Mouse (Mus musculus) CH12.LX (cell line): ENCODE measurements at regions not wholly inside any gene's neighbourhood (a gene's known extent, or its start where the extent isn't known, plus 50 kb on each side); places are given as distances from the start of the nearest gene placed in this dataset.

Experiments
- CTCF ChIP-seq, 2 experiments: IDR thresholded peaks in 1 of 2; conservative IDR thresholded peaks in 1 of 2; 2 replicates each; pipeline ENCODE4 v1.5.1; 2011 to 2012; ENCODE audit warnings: low read depth in 2 of 2, low read length in 2 of 2, improper control_type of control experiment in 1 of 2, inconsistent platforms in 1 of 2, mild to moderate bottlenecking in 1 of 2, moderate library complexity in 1 of 2
- E2F4 ChIP-seq: IDR thresholded peaks from 2 replicates; pipeline ENCODE4 v1.6.1; 2011; ENCODE audit warnings: low read depth, low read length, improper control_type of control experiment; ENCODE audit not compliant: insufficient replicate concordance
- EP300 ChIP-seq: IDR thresholded peaks from 2 replicates; pipeline ENCODE4 v1.6.1; 2011; ENCODE audit warnings: low read length, improper control_type of control experiment
- ETS1 ChIP-seq: conservative IDR thresholded peaks from 2 replicates; pipeline ENCODE4 v1.6.1; 2012; ENCODE audit warnings: low read depth, mild to moderate bottlenecking, inconsistent platforms, low read length, improper control_type of control experiment, moderate library complexity
- IRF4 ChIP-seq: IDR thresholded peaks from 2 replicates; pipeline ENCODE4 v1.6.1; 2014; ENCODE audit warnings: low read depth, mild to moderate bottlenecking, inconsistent platforms, low read length, improper control_type of control experiment
- KAT2A ChIP-seq: IDR thresholded peaks from 2 replicates; pipeline ENCODE4 v1.6.1; 2012; ENCODE audit warnings: low read length, improper control_type of control experiment, inconsistent platforms; ENCODE audit not compliant: insufficient replicate concordance
- MXI1 ChIP-seq: IDR thresholded peaks from 2 replicates; pipeline ENCODE4 v1.6.1; 2011; ENCODE audit warnings: mild to moderate bottlenecking, low read depth, low read length, improper control_type of control experiment
- POLR2A ChIP-seq: IDR thresholded peaks from 2 replicates; pipeline ENCODE4 v1.6.1; 2011; ENCODE audit warnings: low read depth, mild to moderate bottlenecking, improper control_type of control experiment, low read length
- TCF12 ChIP-seq: IDR thresholded peaks from 2 replicates; pipeline ENCODE4 v1.6.1; 2014; ENCODE audit warnings: low read depth, mild to moderate bottlenecking, inconsistent platforms, low read length, improper control_type of control experiment
- UBTF ChIP-seq: IDR thresholded peaks from 2 replicates; pipeline ENCODE4 v1.6.1; 2012; ENCODE audit warnings: low read depth, mild to moderate bottlenecking, inconsistent platforms, low read length, improper control_type of control experiment, moderate library complexity
- USF1 ChIP-seq: IDR thresholded peaks from 2 replicates; pipeline ENCODE4 v1.6.1; 2014; ENCODE audit warnings: low read depth, mild to moderate bottlenecking, inconsistent platforms, low read length, improper control_type of control experiment
- ZMIZ1 ChIP-seq: IDR thresholded peaks from 2 replicates; pipeline ENCODE4 v1.6.1; 2012; ENCODE audit warnings: low read depth, mild to moderate bottlenecking, inconsistent platforms, low read length, improper control_type of control experiment

- no peak for TF ChIP-seq USF1
- TF ChIP-seq CTCF (conservative IDR thresholded peaks at IDR 0.05 in 1 of 2, IDR thresholded peaks at IDR 0.05 in 1 of 2; ENCODE audit: low read depth in 2 of 2, low read length in 2 of 2), result no peak
- TF ChIP-seq E2F4, result no peak
- no peak for TF ChIP-seq ZMIZ1
- no peak for TF ChIP-seq ETS1
- TF ChIP-seq EP300, result no peak
- TF ChIP-seq POLR2A, result no peak
- TF ChIP-seq MXI1, result no peak
- no peak for TF ChIP-seq IRF4
- TF ChIP-seq KAT2A, result no peak
- no peak for TF ChIP-seq UBTF
- no peak for TF ChIP-seq TCF12
Measured at GRCm38 (mm10) chr1:164988191-164988590, 52.9 kb upstream of the Xcl1 start.
